Mouse (Mus musculus) heart, postnatal 36 days (tissue): ENCODE results near the gene Cacng7. TPM values are rescaled to one million over a fixed set of nuclear protein-coding genes. Genes with fewer than 3 reads are reported as not detected.
A peak's percentile ranks its signal among the peaks of the same experiment; 100 is the strongest.

Source experiments
- DNase-seq, 2 experiments: peaks; one replicate each; pipeline ENCODE4 v3.0.0; 2021 to 2022
- intact Hi-C: fragments of 180-260 bp; cut with DNase I; formaldehyde crosslinking; loops from one replicate; pipeline ENCODE4 v1.15.1; 2025
- total RNA-seq, 2 experiments: library from RNA; stranded (reverse); gene quantifications; 2 replicates each; pipeline ENCODE4 v1.2.3; 2021

Cacng7 gene
- total RNA-seq, 2 experiments from 2014 or later = 3.7 to 4.7 TPM

- intact Hi-C loops = no loop called here
- no peak for DNase-seq
These were observed 3.7 kb downstream of the Cacng7 start for GRCm38 (mm10) chr7:3336412-3336811.

DNA sequence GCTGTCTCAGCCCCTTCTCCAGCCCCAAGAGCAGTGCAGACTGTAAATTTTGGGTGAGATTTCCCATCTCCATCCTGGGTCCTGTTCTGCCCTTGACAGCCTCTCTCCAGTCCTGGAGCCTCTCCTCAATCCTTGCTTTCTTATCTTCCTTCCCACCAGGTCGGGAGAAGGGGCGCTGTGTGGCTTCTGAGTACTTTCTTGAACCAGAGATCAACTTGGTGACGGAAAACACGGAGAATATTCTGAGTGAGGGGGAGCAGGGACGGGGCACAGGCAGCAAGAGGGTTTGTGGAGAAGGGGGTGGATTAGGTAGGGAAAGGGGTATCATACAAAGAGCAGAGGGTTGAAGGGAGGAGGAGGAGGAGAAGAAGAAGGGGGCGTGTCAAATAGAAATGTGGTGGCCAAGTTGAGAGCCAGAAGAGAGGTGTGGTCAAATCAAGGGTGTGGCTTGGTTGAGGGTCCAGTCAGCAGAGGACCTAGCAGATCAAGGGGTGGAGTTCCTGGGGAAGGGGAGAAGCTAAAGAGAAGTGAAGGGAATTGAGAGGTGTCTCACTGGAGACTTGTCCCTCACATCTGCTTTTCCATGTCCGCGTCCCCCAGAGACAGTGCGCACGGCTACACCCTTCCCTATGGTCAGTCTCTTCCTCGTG is 5.7 kb downstream of the Cacng7 start:
- intact Hi-C loops = no loop called here

DNA sequence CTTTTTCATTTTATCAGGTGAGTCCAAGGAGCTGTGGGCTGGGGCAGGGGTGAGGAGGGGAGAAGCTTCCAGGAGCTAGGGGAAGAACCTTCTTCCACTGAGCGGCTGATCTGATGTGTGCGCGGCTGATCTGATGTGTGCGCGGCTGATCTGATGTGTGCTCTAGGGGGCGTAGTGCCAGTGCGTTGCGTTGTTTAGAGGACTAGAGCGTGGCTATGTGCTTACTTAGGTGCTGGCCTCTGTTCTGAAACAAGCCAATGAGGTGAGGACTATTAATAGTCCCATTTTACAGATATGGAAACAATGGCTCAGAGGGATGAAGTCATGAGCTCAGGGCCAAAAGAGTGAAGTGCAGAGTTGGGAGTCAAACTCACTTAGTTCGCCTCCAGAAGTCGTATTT is 6.3 kb downstream of the Cacng7 start:
- intact Hi-C loops = no loop called here
- no peak for DNase-seq

More for the DNA sequence above, 5.7 kb downstream of the Cacng7 start:
- no peak for DNase-seq

GRCm38 (mm10) chr7:3343861-3344260 is 11.1 kb downstream of the Cacng7 start:
- intact Hi-C loops = no loop called here
- DNase-seq = no peak

- no peak for DNase-seq
- intact Hi-C loops = no loop called here
These were observed 12.5 kb downstream of the Cacng7 start for GRCm38 (mm10) chr7:3345301-3345700.

DNA sequence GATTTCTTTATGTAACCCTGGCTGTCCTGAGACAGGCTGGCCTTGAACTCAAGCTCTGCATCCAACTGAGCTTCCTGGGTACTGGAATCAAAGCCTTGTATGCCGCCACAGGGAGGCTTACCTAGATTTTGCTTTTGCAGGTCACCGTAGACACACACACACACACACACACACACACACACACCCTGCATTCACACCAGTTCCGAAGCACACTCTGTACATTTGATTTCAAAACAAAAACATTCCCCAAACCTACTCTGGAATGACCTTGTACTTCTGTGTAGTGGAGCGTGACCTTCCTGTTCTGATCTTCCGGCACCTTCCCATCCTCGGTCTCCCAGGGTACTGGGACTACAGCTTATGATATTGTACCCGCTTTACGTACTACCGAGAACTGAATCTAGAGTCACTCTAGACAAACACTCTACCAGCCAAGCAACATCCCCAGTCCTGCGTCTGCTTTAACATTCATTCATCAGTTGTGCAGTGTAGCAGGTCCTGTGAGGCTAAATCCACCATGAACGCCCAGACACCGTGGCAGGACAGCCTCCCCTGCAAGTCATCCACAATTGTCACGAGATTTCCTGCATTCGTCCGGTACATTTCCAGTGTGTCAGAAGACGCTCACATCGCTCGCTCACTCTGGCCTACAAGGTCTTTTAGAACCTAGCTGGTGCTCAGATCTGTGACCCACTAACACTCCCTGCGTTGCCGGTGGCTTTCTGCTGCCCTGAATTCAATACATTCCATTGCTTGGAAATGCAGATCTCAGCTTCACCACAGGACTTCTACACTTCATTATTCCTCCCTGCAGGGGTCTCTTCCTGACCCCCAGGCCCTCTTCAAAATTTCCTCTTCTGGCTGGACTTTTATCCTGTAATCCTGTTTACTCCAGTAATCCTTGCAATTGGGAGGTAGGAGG is 14.9 kb downstream of the Cacng7 start:
- intact Hi-C loops = no loop called here
- no peak for DNase-seq

DNA sequence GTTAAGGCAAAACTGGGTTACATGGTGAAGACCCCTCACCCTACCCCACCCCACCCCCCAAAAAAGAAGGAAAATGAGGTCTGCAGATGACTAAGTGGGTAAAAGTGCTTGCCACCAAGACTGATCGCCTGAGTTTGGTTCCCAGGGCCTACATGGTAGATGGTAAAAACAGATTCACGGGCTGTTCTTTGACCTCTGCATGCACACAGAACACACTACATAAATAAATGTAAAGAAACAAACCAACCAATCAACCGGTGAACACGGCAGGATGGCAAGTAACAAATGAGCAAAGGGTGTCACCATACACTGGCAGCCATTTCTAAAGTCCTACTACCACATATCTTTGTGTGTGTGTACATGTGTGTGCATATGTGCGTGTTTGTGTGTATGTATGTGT is 15.6 kb downstream of the Cacng7 start:
- no peak for DNase-seq
- intact Hi-C loops = no loop called here

DNA sequence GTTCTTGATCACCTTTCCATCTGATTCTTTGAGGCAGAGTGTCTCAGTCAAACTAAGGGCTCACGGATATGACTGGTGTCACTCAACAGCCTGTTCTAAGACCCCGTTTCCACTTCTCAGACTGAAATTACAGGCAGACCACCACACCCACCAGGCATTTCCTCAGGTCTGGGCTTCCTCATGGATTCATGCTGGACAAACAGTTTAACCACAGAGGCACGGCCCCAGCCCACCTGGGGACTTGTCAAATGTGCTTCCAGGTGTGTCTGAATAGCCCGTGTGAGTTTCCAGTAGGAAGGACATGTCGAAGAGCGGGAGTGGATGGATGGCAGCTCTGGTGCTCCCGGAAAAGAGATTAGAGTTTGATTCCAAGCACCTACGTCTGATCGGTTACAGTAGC is 17.0 kb downstream of the Cacng7 start:
- no peak for DNase-seq

GRCm38 (mm10) chr7:3351536-3351935 is 18.8 kb downstream of the Cacng7 start:
- DNase-seq = no peak
- intact Hi-C loops = no loop called here

More for the DNA sequence above, 17.0 kb downstream of the Cacng7 start:
- intact Hi-C loops = no loop called here

DNA sequence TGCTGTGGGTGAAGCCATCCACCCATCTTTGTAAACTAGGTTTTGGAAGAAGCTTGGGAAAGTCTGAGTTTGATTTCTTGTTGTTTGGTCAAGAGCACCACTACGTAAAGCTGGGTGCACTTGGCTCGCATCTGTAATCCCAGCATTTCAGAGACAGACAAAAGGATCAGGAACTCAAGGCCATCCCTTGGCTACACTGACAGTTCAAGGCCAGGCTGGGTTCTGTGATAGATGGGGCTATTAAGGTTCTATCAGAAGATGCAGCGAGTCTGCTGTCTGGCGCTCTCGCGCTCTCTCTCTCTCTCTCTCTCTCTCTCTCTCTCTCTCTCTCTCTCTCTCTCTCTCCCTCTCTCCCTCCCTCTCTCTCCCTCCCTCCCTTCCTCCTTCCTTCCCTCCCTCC is 22.1 kb downstream of the Cacng7 start:
- intact Hi-C loops = no loop called here
- no peak for DNase-seq

DNA sequence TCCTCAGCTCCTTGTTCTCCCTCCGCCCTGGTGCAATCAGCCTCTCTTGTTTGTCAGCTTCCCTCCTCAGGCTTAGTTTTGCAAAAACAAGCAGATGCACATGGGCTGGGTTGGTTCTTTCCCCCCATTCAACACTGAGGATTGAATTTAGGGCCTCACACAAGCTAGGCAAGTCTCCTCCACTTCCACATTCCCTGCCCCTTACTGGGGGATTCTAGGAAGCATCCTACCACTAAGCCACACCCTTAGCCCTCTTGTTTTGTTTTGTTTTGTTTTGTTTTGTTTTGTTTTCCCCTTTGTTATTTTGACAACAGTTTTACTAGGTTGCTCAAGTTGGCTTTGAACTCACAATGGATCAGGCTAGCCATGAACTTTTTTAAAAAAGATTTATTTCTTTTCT is 27.9 kb downstream of the Cacng7 start:
- intact Hi-C loops = no loop called here
- no peak for DNase-seq

- intact Hi-C loops = no loop called here
- no peak for DNase-seq
These were observed 33.0 kb downstream of the Cacng7 start for GRCm38 (mm10) chr7:3365547-3366279.

GRCm38 (mm10) chr7:3366705-3367516 is 34.2 kb downstream of the Cacng7 start:
- intact Hi-C loops = no loop called here
- DNase-seq = no peak

GRCm38 (mm10) chr7:3367569-3367968 is 34.8 kb downstream of the Cacng7 start:
- intact Hi-C loops = no loop called here
- DNase-seq = no peak

GRCm38 (mm10) chr7:3368311-3368710 is 35.6 kb downstream of the Cacng7 start:
- intact Hi-C loops = no loop called here
- no peak for DNase-seq

GRCm38 (mm10) chr7:3369189-3369588 is 36.4 kb downstream of the Cacng7 start:
- no peak for DNase-seq
- intact Hi-C loops = no loop called here

GRCm38 (mm10) chr7:3370407-3370806 is 37.7 kb downstream of the Cacng7 start:
- intact Hi-C loops = no loop called here
- DNase-seq = no peak

GRCm38 (mm10) chr7:3372376-3372775 is 39.6 kb downstream of the Cacng7 start:
- DNase-seq = no peak

DNA sequence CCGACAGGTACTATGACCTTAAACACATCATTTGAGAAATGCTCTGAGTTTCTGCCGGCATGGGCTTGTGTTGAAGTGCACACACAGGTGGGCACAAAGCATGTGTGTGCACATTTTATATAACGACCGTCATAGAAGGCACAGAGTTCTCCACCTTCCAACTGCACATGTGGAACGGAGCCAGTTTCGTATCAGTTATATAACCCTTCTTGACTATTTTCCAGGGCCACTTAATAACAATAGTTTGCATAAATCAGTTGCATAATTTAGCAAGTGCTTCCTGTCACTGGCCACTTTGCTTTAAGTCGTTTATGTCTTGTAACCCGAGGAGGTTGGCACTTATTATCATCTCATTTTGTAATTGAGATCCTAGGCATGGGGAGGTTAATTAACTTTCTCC is 41.0 kb downstream of the Cacng7 start:
- intact Hi-C loops = no loop called here
- no peak for DNase-seq

More at GRCm38 (mm10) chr7:3372376-3372775, 39.6 kb downstream of the Cacng7 start:
- intact Hi-C loops = no loop called here

DNA sequence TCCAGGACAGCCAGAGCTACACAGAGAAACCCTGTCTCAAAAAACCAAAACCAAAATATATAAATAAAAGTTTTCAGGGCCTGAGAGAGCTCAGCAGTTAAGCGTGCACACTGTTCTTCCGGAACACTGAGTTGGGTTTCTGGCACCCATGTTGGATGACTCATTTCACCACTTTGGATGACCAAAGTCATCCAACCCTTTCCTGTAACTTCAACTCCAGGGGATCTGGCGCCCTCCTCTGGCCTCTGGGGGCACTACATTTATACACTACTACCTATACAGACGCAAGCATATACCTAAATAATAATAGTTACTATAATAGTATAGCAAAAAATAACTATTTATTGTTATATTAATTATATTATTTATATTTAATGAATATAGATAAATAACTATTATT is 44.1 kb downstream of the Cacng7 start:
- intact Hi-C loops = loop anchor here (2.0 kb wide), 2 partner anchors 46 to 154 kb away; no protein-coding TSS in a partner anchor
- DNase-seq = peak; percentile 44 to 72
